Mouse (Mus musculus) kidney, embryonic 16.5 days (tissue): Measurements from ENCODE around the gene Tspan14. TPM values are rescaled to one million over a fixed set of nuclear protein-coding genes. Genes with fewer than 3 reads are reported as not detected.
A peak's percentile ranks its signal among the peaks of the same experiment; 100 is the strongest.

ENCODE experiments used
- ATAC-seq: fragments of 200-750 bp; cut with Nextera tagmentation; 2 replicates; pipeline ENCODE4 v1.8.0; 2017; ENCODE audit warnings: moderate TSS enrichment; ENCODE audit not compliant: low FRiP score, low TSS enrichment
- H3K27ac ChIP-seq: fragments of 300-500 bp; sonication (generic); 2 replicates; pipeline ENCODE4 v1.5.1; 2014; ENCODE audit warnings: low read length
- H3K27me3 ChIP-seq: fragments of 300-500 bp; sonication (generic); 2 replicates; pipeline ENCODE4 v1.6.1; 2014; ENCODE audit warnings: low read length, control low read depth, mixed read lengths; ENCODE audit not compliant: insufficient read depth
- H3K36me3 ChIP-seq: fragments of 300-500 bp; sonication (generic); 2 replicates; pipeline ENCODE4 v1.6.1; 2014; ENCODE audit warnings: low read length, control low read depth, mixed read lengths; ENCODE audit not compliant: insufficient read depth
- H3K4me1 ChIP-seq: fragments of 300-500 bp; sonication (generic); 2 replicates; pipeline ENCODE4 v1.6.1; 2014; ENCODE audit warnings: low read length, control low read depth, mixed read lengths; ENCODE audit not compliant: insufficient read depth
- H3K4me2 ChIP-seq: fragments of 300-500 bp; sonication (generic); replicated peaks from 2 replicates; pipeline ENCODE4 v1.6.1; 2014; ENCODE audit warnings: low read depth, low read length
- H3K4me3 ChIP-seq: fragments of 300-500 bp; sonication (generic); 2 replicates; pipeline ENCODE4 v1.5.1; 2014; ENCODE audit warnings: mild to moderate bottlenecking, low read length
- H3K9ac ChIP-seq: fragments of 300-500 bp; sonication (generic); replicated peaks from 2 replicates; pipeline ENCODE4 v1.6.1; 2014; ENCODE audit warnings: low read length
- H3K9me3 ChIP-seq: fragments of 300-500 bp; sonication (generic); 2 replicates; pipeline ENCODE4 v1.6.1; 2016; ENCODE audit warnings: low read length, control low read depth
- WGBS: fragments of 180-500 bp; shearing (Covaris S2); extraction: QIAGEN DNeasy Blood & Tissue Kit; methylation state at CpG from one replicate; pipeline ENCODE4 v1.1.7; 2014; 5-methylcytosine and 5-hydroxymethylcytosine counted together
- polyA plus RNA-seq: library from polyadenylated mRNA; unstranded; fragments of >200 nt; fragmentation: Nextera tagmentation; extraction: Ambion mirVana; gene quantifications from 2 replicates; pipeline ENCODE4 v1.2.1, GENCODE M21; 2015

Tspan14 gene
- polyA plus RNA-seq, 1 experiment from 2014 or later = 144 TPM

DNA sequence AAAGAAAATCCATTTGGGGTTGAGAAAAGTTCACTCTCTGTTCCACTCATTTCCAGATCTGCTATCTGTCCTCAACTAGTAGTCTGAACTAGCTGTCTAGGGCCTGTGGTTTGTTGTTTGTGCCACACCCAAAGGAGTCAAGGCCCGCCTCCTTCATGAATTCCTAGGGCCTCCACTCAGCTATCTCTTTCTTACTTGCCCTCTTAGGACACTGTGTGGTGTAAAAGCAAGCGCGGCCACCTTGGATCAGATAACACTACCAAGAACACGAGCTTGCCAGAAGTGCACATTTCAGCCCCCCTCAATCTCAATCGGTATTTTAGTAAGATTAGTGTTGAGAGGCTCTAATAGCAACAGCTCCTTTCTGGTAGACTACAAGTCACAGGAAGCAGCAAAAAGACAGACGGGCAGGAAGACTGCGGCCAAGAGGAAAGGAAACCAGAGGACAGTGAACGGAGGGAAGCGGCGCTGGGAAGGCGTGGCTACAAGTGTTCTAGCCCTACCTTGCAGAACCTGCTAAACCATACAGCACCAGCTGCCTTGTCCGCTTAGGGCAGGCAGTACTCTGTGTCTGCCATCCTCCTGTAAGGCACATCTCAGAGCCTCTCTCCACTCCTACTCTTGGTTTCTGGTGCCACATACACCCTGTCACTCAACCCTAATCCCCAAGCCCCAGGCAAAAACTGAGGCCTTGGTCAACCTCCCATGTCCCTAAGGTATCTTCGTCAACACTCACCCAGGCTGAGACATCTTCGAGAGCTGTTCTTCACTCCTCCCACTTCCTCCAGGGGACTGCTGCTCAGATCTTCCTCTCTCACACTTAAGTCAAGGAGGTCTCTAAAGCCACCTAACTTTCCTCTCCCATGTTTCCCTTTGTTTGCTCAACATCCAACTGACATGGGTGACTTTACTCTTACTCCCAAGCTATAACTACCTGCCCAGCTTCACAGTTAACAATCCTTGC lies 18.9 kb downstream of the Tspan14 start:
- 60% methylated on average over 14 of the region's 14 CpGs for WGBS
- Histone ChIP-seq H3K27me3 (no peaks in the 10 kb centered on the region), H3K9ac (no peak overlapping the region), H3K4me3 (no peak overlapping the region), H3K9me3 (no peaks in the 10 kb centered on the region), H3K4me1 (peaks cover 47% of the 10 kb centered on the region), H3K36me3 (peaks cover 17% of the 10 kb centered on the region; the same call in 1 of the 2 replicates), H3K27ac (peak overlapping the region; percentile 60), H3K4me2 (peak overlapping the region; percentile 23; the same call in 1 of the 2 replicates)
- ATAC-seq = peak; percentile 64; the same call in 1 of the 2 replicates

DNA sequence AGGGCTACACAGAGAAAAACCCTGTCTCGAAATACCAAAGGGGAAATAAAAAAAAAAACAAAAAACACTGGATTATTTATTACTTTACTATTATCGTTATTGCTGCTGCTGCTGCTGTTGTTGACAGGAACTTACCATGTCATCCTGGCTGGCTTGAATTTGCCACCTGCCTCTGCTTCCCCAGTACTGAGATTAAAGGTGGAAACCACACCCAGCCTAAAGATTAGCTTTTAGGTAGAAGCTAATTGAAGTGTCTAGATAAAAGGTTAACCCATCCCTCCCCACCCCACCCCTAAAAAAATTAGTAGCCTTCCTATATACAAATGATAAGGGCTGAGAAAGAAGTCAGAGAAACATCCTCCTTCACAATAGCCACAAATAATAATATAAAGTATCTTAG lies 22.8 kb downstream of the Tspan14 start:
- no peak for ATAC-seq
- Histone ChIP-seq H3K27me3 (no peaks in the 10 kb centered on the region), H3K4me2 (no peak overlapping the region), H3K36me3 (peaks cover 17% of the 10 kb centered on the region; the same call in 1 of the 2 replicates), H3K27ac (no peak overlapping the region), H3K9ac (no peak overlapping the region), H3K9me3 (no peaks in the 10 kb centered on the region), H3K4me1 (peaks cover 16% of the 10 kb centered on the region), H3K4me3 (no peak overlapping the region)
- 77% methylated on average over 2 of the region's 2 CpGs for WGBS

DNA sequence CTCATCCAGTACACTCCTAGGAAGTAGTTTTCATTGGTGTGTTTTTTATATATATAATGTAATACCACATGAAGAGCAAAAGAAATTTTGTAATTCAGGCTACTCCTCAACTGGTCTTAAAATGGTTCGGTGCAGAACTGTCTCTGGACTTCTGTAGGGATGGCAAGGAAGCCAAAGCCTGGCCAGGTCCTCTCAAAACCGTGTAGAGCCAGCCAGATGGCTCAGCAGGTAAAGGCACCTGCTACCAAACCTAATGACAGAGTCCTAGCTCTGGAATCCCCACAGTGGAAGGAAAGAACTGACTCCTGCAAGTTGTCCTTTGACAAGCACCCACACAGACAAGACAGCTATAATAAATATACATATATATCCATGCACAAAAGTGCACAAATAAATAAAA lies 24.2 kb downstream of the Tspan14 start:
- Histone ChIP-seq H3K27me3 (no peaks in the 10 kb centered on the region), H3K4me2 (no peak overlapping the region), H3K4me1 (peaks cover 12% of the 10 kb centered on the region), H3K9ac (no peak overlapping the region), H3K9me3 (no peaks in the 10 kb centered on the region), H3K36me3 (peaks cover 17% of the 10 kb centered on the region; the same call in 1 of the 2 replicates), H3K27ac (no peak overlapping the region), H3K4me3 (no peak overlapping the region)
- no peak for ATAC-seq
- 84% methylated on average over 2 of the region's 2 CpGs for WGBS

DNA sequence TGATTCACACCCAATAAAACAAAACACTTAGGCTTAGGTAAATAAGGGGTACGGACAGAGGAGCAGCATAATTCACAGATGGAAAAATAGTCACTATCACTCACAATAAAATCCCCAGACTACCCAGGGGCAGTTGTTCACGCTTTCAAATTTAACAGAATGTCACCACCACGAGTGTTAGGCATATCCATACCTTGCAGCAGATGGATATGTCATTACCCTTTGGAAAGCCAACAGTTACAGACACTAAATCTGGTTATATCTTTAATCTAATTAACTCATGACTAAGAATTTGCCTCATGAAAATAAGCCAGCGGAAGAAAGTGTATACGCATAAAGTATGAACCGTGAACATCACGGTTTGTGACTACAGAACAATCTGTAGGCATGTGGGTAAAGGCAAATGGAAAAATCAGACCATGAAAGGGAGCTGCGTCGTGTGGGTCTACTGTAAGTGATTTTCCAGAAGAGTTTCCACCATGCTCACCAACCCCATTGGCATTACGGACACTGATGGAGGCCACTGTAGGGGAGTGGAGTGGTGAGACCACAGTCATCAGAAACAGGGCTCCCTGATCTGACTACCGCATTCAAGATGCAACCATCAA lies 28.1 kb downstream of the Tspan14 start:
- H3K36me3 ChIP-seq = no peaks in the 10 kb centered on the region
- no peak overlapping the region for H3K9ac ChIP-seq
- no peak overlapping the region for H3K4me2 ChIP-seq
- no peak overlapping the region for H3K27ac ChIP-seq
- no peak overlapping the region for H3K4me3 ChIP-seq
- no peak for ATAC-seq
- H3K9me3 ChIP-seq = no peaks in the 10 kb centered on the region
- no peaks in the 10 kb centered on the region for H3K27me3 ChIP-seq
- H3K4me1 ChIP-seq = peaks cover 46% of the 10 kb centered on the region
- WGBS = 79% methylated on average over 11 of the region's 11 CpGs

DNA sequence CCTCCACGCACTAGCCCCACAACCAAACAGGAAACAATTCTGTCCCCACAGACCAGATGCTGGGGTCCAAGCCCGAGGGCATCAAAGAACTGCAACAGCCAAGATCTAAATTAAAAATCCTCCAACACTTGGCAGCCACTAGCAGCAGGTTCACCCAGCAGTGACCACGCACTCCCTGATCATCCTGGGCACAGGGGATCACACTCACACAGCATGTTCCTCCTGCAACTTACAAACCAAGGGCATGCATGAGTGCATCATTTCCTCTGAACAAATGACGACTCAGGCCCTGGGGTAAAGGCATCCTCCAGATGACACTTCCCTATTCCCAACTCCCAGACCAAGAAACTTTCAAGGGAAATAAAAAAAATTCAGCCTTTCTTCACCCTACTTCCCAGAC lies 29.6 kb downstream of the Tspan14 start:
- peaks cover 59% of the 10 kb centered on the region for H3K4me1 ChIP-seq
- no peak overlapping the region for H3K4me3 ChIP-seq
- no peak overlapping the region for H3K9ac ChIP-seq
- no peak overlapping the region for H3K27ac ChIP-seq
- H3K9me3 ChIP-seq = no peaks in the 10 kb centered on the region
- no peak overlapping the region for H3K4me2 ChIP-seq
- no peaks in the 10 kb centered on the region for H3K36me3 ChIP-seq
- no peaks in the 10 kb centered on the region for H3K27me3 ChIP-seq
- ATAC-seq = peak; percentile 46
- 38% methylated on average over 4 of the region's 4 CpGs for WGBS

DNA sequence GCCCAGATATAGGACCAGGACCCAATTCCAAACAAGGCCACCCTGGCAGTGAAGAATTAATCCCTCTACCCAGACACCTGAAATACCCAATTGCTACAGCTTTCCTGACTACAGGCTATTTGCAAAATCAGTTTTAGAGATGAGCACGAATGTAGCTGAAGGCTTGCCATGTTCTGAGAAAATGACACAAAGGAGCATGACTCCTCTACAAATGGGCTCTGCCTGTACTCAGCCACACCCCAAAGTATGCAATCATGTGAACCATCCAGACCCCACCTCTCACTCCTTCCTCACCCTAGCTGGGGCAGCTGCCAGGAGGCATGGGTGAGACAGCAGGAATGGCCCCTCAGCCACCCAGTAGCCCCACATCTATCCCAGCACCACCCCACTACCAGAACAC lies 31.1 kb downstream of the Tspan14 start:
- Histone ChIP-seq H3K36me3 (no peaks in the 10 kb centered on the region), H3K9ac (no peak overlapping the region), H3K4me3 (no peak overlapping the region), H3K27ac (0 out of 2 replicates have a peak overlapping the region, but pooled peaks have one; percentile 3), H3K4me2 (no peak overlapping the region), H3K4me1 (peaks cover 74% of the 10 kb centered on the region), H3K9me3 (no peaks in the 10 kb centered on the region), H3K27me3 (no peaks in the 10 kb centered on the region)
- WGBS = 90% methylated on average over 1 of the region's 1 CpGs
- ATAC-seq = no peak

DNA sequence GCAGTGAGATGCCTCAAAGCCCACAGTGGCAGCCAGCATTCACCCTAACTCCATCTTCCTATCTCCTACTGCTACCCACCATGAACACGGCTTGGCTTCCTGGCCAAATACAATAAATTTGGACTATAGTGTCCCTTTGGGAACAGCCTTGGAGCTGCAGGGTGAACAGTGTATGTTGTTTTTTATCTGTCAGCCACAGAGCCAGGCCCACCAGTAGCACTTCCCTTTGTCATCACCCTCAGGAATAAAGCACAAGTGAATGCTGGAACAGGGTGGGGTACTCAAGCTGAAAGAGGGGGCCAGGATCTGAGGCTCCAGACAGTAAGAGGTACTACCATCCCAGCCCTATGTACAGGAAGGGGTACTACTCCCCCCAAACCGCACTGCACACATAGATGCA lies 31.6 kb downstream of the Tspan14 start:
- Histone ChIP-seq H3K27ac (no peak overlapping the region), H3K27me3 (no peaks in the 10 kb centered on the region), H3K4me2 (no peak overlapping the region), H3K4me1 (peaks cover 79% of the 10 kb centered on the region), H3K9ac (no peak overlapping the region), H3K4me3 (no peak overlapping the region), H3K36me3 (no peaks in the 10 kb centered on the region), H3K9me3 (no peaks in the 10 kb centered on the region)
- 71% methylated on average over 2 of the region's 2 CpGs for WGBS
- ATAC-seq = no peak

DNA sequence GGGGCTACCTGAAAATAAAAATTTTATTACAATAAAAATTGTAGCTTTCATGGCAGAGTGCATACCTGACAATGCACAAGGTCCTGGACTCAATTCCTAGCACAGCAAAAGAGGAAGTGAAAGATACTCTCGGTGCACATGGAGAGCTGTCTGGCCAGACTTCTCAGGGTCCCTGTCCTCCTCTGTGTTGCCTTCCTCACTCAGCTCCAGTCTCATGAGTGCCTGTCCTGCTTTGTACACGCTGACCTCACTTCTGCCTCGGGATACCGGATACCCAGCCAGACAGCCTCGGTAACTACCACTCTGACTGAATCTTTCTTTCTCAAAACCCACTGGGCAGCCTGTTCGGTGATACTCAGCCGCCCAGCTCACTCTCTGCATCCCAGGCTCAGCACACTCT lies 33.3 kb downstream of the Tspan14 start:
- H3K4me2 ChIP-seq = no peak overlapping the region
- no peaks in the 10 kb centered on the region for H3K27me3 ChIP-seq
- peaks cover 93% of the 10 kb centered on the region for H3K4me1 ChIP-seq
- H3K36me3 ChIP-seq = no peaks in the 10 kb centered on the region
- WGBS = 53% methylated on average over 7 of the region's 7 CpGs
- H3K27ac ChIP-seq = no peak overlapping the region
- no peak overlapping the region for H3K9ac ChIP-seq
- no peaks in the 10 kb centered on the region for H3K9me3 ChIP-seq
- ATAC-seq = peak; percentile 13; the same call in 1 of the 2 replicates
- H3K4me3 ChIP-seq = no peak overlapping the region

DNA sequence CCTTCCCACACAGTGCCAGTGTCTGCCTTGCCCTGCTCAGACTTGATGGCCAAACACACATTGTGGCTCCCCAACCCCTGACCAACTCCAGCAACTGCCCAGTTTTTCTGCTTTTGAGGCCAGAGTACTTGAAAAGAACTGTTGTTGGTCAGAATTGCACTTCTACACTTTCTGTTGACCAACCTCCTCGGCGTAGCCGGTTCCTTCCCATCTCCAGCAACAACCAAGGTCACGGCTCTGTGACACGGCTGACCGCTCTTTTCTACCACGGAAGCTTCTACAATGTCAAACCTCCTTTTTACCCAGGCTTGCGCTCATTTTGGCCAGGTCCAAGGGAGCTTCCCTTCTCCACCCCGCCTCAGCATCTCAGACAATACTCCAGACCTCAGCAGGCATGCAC lies 34.4 kb downstream of the Tspan14 start:
- 42% methylated on average over 9 of the region's 9 CpGs for WGBS

More for the DNA sequence above, 34.4 kb downstream of the Tspan14 start:
- H3K4me3 ChIP-seq = no peak overlapping the region
- peaks cover 94% of the 10 kb centered on the region for H3K4me1 ChIP-seq
- H3K36me3 ChIP-seq = no peaks in the 10 kb centered on the region
- H3K9me3 ChIP-seq = no peaks in the 10 kb centered on the region
- no peak for ATAC-seq
- no peaks in the 10 kb centered on the region for H3K27me3 ChIP-seq
- peak overlapping the region; percentile 13; the same call in 1 of the 2 replicates for H3K4me2 ChIP-seq
- H3K27ac ChIP-seq = peak overlapping the region; percentile 91
- peak overlapping the region; percentile 40; the same call in 1 of the 2 replicates for H3K9ac ChIP-seq
